Mouse (Mus musculus) megakaryocyte-erythroid progenitor cell, adult 5 weeks (primary cell): Measurements from ENCODE around the gene Gm21773. TPM values are rescaled to one million over a fixed set of nuclear protein-coding genes. Genes with fewer than 3 reads are reported as not detected.

Source experiments
- polyA plus RNA-seq: library from polyadenylated mRNA; stranded (reverse); fragments of >175 nt; gene quantifications from 2 replicates; pipeline ENCODE4 v1.2.3, GENCODE M21; 2012

The Gm21773 gene
- polyA plus RNA-seq, result not detected in 2 replicates

DNA sequence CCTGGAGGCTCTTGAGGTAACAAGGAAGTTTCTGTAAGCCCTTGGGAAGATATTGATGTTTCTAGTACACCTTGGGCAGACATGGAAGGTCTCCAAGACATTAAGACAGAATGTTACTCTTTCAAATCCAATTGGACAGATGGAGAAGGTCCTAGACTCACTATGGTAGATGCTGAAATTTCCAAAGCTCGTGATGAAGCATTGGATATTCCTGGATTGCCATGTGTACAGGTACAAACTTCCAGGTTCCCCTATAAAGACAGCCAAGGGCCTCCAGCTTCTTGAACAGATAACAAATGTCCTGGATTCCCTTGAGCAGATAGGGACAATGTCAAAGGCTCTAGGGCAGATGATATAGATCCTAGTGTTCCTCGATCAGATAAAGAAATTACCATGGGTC lies at the start of gene Gm21773:
Gm21773 (minus strand) TSS at position 101 of the 400 bp plus-strand sequence.

